Mouse (Mus musculus): ENCODE measurements around the gene Atf6b.

Atf6b gene

GRCm38 (mm10) chr17:34646906-34647787 lies at the start of gene Atf6b:
Atf6b (plus strand) TSS chr17:34647146.
- peak; percentile 97 to 99 for DNase-seq (ENCODE audit: low spot score in 2 of 2)

- no peak for DNase-seq (ENCODE audit: low spot score in 2 of 2)
These were observed 49.3 kb upstream of the Atf6b start, which contains the start of gene Ager for GRCm38 (mm10) chr17:34597566-34598095. Ager (plus strand) TSS chr17:34597862.

- no peak for DNase-seq (ENCODE audit: low spot score in 2 of 2)
These were observed 47.1 kb upstream of the Atf6b start for GRCm38 (mm10) chr17:34599891-34600290.

GRCm38 (mm10) chr17:34601796-34602195 lies 45.1 kb upstream of the Atf6b start:
- DNase-seq (ENCODE audit: low spot score in 2 of 2): no peak

GRCm38 (mm10) chr17:34603375-34604060 lies 43.4 kb upstream of the Atf6b start, which contains the start of gene Rnf5:
Rnf5 (minus strand) TSS chr17:34603690.
- DNase-seq (ENCODE audit: low spot score in 2 of 2): peak; percentile 100

- DNase-seq (ENCODE audit: low spot score in 2 of 2): peak; percentile 99
These were observed 42.9 kb upstream of the Atf6b start, which contains the start of gene Agpat1 for GRCm38 (mm10) chr17:34604061-34604508. Agpat1 (plus strand) TSS chr17:34604262.

- no peak for DNase-seq (ENCODE audit: low spot score in 2 of 2)
These were observed 42.3 kb upstream of the Atf6b start for GRCm38 (mm10) chr17:34604511-34605237.

- peak; percentile 97 for DNase-seq (ENCODE audit: low spot score in 2 of 2)
These were observed 41.3 kb upstream of the Atf6b start for GRCm38 (mm10) chr17:34605609-34606008.

GRCm38 (mm10) chr17:34606186-34607039 lies 40.5 kb upstream of the Atf6b start:
- no peak for DNase-seq (ENCODE audit: low spot score in 2 of 2)

- DNase-seq (ENCODE audit: low spot score in 2 of 2): no peak
These were observed 38.9 kb upstream of the Atf6b start for GRCm38 (mm10) chr17:34607997-34608396.

- no peak for DNase-seq (ENCODE audit: low spot score in 2 of 2)
These were observed 35.9 kb upstream of the Atf6b start for GRCm38 (mm10) chr17:34611050-34611449.

- DNase-seq (ENCODE audit: low spot score in 2 of 2): no peak
These were observed 33.8 kb upstream of the Atf6b start for GRCm38 (mm10) chr17:34613054-34613645.

- DNase-seq (ENCODE audit: low spot score in 2 of 2): no peak
These were observed 33.1 kb upstream of the Atf6b start for GRCm38 (mm10) chr17:34613830-34614229.

GRCm38 (mm10) chr17:34615871-34616270 lies 31.1 kb upstream of the Atf6b start, which contains the start of gene Egfl8:
Egfl8 (minus strand) TSS chr17:34615971.
- no peak for DNase-seq (ENCODE audit: low spot score in 2 of 2)

- DNase-seq (ENCODE audit: low spot score in 2 of 2): peak in 1 of 2 experiments; percentile 64
These were observed 27.9 kb upstream of the Atf6b start for GRCm38 (mm10) chr17:34618999-34619398.

- DNase-seq (ENCODE audit: low spot score in 2 of 2): no peak
These were observed 25.9 kb upstream of the Atf6b start for GRCm38 (mm10) chr17:34621006-34621405.

GRCm38 (mm10) chr17:34623161-34623560 lies 23.8 kb upstream of the Atf6b start:
- no peak for DNase-seq (ENCODE audit: low spot score in 2 of 2)

- DNase-seq (ENCODE audit: low spot score in 2 of 2): no peak
These were observed 22.0 kb upstream of the Atf6b start for GRCm38 (mm10) chr17:34624981-34625380.

- DNase-seq (ENCODE audit: low spot score in 2 of 2): no peak
These were observed 20.7 kb upstream of the Atf6b start for GRCm38 (mm10) chr17:34626062-34626772.

- no peak for DNase-seq (ENCODE audit: low spot score in 2 of 2)
These were observed 20.2 kb upstream of the Atf6b start for GRCm38 (mm10) chr17:34626773-34627092.
